Mouse (Mus musculus) forelimb bud, embryonic 11.5 days (tissue): ENCODE results near the gene Il10rb.

ENCODE experiments used
- DNase-seq: peaks from one replicate; pipeline ENCODE4 v3.0.0-alpha.2; 2012; ENCODE audit warnings: low read depth, low spot score

Gene Il10rb

DNA sequence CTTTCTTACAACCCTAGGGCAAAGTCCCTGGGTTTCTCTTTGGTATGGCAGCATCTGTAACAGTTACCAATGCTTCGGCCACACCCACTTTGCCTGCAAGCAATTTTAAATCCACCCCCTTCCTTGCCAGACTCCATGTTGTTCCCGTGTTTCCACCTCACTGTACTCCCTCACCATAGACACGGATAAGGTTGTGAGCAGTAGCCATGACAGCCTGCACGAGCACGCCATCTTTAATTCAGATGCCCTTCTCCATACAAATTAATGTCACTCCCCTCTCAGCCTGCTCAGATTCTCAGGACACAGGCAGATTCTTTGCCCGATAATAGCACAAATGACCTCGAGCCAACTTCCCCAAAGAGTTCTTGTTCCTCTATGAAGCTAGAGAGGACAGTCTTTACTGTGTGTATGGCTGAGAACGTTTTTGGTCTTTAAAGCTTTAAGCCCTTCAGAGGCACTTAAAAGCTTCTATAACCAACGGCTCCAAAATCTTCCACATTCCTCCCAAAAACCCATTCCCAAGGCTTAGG, 23.6 kb upstream of the Il10rb start:
- DNase-seq: no peak

DNA sequence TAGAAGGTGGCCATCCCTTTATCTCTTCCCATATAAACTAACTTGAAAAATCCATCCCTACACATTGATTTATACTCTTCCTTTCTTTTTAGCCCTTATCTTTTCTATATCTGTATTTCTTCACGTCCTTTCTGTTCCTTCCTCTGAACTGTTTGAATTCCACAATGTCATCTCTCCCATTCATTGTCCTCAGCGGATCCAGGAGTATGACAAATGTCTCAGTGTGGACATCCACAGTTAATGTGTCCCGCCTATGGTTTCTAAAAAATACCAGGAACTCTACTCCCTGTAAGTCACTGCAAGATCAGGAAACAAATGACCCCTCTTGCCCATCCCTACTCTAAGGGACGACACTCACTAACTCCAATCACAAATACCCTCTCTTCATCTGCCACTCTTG, 21.7 kb upstream of the Il10rb start:
- DNase-seq: no peak

DNA sequence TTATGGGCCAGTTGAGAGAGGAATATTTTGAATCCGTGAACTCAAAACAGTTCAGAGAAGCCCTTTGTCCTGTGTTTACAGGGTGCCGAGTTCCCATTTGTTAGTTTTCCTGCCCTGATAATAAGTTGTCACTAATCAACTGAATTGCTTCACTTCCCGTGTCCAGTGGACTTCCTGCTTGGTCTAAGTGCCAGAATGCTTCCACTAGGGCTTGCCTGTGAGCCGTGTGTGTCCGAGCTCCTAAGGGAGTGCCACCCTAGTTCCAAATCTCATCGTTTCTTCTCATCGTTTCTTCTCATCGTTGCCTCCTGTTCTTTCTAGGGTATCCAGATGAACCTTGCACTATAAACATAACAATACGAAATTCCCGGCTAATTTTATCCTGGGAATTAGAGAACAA, 20.3 kb upstream of the Il10rb start:
- no peak for DNase-seq

DNA sequence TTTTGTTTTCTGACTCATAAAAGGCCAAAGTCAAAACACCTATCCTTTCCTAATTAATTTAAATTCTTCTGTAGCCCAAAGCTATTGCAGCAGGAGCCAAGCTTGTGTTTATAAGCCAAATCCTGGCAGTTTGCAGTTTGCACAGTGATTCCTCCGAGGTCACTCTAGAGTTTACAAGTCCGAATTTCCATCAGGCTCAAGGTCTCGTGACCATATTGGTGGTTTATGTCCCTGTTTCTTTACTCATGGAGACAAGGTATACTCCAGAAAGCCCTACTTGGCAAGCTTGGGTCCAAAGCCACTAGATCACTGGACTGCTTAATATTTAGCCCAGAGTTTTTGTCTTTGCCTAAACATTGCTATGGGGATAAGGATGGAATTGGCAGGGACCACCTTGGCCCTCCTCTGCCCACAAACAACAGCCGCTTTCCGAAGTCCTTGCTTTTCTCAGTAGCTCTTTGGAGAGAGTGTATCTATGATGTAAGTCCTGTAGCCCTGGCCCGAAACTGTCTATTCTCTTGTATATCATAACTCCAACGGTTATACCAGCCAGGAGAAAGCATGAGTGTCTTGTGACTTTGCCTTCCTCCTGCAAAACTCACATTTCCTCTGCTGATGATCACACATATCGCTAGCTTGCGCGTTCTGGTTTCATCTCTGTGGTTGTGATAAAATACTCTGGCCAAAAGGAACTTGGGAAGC, 19.4 kb upstream of the Il10rb start:
- DNase-seq: no peak

DNA sequence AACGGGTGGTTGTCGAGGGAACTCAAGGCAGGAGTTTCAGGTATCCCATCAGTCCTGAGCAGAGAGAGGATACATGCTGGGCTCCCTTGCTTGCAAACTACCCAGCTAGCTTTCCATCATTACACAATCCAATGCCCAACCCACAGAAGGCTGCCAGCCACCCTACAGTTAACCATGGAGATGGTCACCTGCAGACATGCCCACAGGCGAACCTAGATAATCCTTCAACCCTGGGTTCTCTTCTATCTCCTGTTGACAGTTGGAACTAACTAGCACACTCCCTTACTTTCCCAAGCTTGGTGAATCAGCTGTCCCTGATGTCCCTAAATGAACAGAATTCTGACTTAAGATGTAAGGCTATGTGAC, 18.9 kb upstream of the Il10rb start:
- no peak for DNase-seq

DNA sequence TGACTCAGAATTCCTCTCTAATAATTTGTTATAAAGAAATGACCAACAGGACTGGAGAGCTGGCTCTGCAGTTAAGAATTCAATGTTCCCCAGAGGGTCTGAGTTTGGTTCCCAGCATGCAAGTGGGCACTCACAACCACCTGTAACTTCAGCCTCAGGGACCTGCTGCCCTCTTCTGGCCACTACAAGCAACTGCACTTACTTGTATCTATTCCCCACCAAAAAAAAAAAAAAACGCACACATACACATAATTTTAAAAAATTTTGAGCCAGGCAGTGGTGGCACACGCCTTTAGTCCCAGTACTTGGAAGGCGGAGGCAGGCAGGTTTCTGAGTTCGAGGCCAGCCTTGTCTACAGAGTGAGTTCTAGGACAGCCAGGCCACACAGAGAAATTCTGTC, 15.9 kb upstream of the Il10rb start:
- DNase-seq: no peak

DNA sequence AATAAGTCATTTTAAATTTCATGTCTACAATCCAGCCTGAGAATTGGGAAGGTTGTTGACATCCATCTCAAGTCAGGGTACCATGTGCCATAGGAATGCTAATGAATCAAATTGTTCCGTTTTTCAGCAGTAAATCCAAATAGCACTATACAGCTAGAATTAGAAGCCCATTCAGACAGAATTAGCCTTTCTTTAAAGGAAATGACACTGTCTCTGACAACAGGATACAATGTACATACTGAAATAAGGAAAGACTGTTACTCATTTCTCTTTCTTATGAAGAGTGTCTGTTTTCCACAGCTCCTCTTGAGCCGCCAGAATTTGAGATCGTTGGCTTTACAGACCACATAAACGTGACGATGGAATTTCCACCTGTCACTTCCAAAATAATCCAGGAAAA, 14.5 kb upstream of the Il10rb start, which contains the start of gene Gm21970:
Gene Gm21970, plus strand, starts transcription at position 301 of the 400 bp plus-strand sequence.
- DNase-seq: no peak

DNA sequence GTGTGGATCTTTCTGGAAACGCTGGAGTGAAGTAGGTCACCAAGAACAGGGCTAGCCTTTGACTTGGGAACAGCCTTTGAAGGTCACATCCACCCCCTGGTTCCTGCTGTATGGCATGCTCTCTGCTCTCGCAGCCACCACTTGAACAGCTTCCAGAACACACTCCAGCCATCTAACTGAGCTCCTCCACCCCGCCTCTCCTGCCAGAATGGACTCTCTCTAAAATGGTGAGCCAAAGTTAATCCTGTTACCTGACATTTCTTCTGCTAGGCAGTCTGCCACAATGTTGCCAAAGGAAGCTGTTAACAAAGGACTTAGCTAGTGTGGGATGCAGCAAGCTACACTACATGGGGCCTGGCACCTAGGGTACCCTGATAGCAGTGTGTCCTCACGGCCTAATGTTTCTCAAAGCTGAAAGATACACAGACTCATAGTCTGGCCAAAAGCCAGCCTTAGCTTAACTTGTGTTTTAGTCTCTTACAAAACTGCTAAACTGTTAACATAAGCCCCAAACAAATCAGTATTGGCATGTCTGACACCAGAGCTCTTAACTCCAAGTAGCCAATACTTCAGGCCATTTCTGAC, 11.0 kb upstream of the Il10rb start:
- no peak for DNase-seq

DNA sequence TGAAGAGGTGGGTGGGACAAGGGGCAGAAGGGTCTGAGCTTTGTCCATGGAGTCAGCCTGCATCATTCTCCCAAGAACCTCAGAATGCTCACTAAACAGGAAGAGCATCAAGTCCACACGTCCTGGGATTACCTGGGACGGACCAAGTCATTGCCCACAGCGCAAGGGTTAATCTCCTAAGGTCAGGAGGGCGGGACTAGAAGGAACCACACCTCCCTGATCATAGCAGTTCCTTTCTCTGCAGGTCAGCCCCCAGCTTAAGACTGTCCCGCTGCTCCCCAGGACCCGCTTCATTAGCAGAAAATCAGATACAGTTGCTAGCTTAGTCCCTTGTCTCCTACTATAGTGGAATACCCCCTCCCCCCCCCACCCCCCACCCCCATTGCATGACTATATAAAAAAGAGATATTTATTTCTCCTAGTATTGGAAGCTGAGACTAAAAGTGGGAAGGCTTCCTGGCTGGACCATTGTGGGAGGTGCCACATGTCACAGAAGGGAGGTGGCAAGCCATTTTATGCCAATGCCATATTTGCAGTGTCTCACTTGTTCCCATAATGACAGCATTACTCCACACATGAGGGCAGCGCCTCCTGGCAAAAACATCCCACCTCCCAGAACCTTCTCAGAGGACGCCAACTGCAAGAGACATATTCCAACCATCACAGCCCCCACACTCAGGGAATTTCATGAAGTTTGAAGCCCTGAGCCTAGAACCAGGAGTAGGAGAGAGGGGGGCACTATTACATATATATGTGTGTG, 10.2 kb upstream of the Il10rb start:
- DNase-seq: no peak

DNA sequence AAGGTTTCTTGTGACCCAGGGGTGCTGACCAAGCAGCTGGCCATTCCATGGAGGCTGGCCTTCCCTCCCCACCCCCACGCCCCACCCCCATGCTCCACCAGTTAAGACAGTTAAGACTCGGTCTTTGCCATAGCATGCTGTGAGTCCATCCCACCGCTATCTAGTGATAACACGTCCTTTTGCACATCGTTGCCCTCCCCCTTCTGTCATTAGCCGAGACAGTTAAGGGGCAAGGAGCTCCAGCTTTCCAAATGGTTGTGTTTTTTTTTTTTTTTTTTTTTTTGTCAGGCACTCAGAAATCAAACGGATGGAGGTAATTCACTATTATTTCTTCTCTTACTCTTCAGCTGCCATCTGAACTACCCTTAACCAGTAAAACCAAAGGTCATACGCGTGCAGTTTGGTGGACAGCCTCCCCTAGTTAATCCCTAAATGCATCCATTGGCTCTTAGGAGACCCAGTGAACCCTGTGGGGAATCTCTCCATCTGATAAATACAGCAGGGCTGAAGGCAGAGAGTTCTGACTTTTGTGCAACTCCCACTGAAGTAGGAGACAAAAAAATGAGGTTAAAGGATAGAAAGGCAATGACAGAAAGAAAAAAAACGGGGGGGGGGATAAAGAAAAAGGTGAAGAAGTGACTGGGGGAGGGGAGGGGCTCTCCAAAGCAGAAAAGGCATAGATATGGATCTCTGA, 9.0 kb upstream of the Il10rb start:
- DNase-seq: no peak

DNA sequence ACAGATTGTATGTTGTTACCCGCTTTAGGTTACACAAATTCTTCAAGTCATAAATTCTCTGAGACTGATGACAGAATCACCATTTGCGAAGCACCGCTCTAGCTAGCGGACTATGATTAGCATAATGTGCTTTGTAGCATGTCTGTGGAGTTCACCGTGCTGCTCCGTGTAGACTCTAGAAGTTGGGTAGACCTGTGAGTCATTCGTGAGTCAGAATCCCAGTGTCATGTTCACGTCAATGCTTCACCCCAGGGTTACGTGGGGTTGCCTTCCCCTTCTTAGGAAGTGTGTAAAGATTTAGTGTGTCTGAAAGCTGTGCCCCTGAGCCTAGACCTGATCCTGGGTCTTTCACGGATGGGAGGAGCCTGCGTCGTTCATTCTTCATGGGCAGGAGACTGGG, 7.9 kb upstream of the Il10rb start:
- DNase-seq: no peak

DNA sequence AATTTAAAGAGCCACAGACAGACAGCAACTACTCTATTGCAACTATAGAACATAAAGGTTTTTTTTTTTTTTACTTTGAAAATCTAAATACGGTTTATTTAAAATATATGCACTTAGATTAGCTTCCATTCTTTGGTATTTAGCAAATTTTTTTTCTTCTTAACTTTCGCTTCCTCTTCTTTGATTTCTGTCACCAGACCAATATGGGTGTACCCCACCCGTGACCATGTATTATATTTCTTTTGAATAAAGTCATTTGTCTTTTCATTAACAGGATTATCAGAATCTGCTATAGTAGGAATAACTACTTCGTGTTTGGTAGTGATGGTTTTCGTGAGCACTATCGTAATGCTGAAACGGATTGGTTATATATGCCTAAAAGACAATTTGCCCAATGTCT, 7.0 kb upstream of the Il10rb start:
- DNase-seq: no peak

DNA sequence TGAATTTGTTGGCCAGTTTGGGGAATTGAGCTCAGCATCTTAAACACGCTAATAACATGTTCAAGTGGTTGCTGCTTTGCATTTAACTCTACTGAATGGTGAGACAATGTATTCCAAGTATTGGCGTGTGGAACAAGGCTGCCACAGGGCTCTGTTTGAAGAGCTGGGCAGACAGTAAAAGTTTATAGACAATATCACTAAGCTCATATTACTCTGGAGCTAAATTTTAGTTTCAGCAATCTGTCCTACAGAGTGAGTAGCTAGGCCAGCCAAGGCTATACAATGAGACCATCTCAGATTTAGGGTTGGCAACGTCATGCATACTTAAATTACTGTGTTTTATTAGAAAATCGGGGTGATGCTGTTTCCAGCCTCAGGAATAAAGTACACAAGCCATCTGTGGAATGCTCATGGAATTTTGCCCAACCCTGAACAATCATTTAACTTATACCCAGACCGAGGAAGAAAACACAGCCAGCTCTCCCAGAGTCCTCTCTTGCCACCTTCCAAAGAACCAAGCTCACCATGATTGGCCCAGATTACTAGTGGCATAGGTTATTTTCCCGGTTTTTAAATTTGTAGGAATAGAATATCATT, 4.3 kb upstream of the Il10rb start:
- no peak for DNase-seq

DNA sequence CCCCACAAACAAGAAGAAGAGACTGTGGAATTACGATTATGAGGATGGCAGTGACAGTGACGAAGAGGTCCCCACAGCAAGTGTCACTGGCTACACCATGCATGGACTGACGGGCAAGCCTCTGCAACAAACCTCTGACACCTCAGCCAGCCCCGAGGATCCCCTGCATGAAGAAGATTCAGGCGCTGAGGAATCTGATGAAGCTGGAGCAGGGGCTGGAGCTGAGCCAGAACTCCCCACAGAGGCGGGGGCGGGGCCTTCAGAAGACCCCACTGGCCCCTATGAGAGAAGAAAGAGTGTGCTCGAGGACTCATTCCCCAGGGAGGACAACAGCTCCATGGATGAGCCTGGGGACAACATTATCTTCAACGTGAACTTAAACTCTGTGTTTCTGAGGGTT, 2.2 kb upstream of the Il10rb start:
- DNase-seq: no peak

DNA sequence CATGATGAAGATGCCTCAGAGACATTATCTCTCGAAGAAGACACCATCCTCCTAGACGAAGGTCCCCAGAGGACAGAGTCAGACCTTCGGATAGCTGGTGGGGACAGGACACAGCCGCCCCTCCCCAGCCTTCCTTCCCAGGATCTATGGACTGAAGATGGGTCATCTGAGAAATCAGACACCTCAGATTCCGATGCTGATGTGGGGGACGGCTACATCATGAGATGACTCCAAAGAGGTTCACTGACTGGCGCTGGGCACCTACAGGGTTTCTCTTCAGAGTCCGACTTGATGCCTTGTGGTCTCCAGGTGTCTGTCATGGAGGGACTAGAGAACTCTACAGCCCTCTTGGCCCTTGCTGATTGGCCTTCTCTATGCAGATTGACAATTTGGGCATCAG, 1.8 kb upstream of the Il10rb start:
- no peak for DNase-seq

DNA sequence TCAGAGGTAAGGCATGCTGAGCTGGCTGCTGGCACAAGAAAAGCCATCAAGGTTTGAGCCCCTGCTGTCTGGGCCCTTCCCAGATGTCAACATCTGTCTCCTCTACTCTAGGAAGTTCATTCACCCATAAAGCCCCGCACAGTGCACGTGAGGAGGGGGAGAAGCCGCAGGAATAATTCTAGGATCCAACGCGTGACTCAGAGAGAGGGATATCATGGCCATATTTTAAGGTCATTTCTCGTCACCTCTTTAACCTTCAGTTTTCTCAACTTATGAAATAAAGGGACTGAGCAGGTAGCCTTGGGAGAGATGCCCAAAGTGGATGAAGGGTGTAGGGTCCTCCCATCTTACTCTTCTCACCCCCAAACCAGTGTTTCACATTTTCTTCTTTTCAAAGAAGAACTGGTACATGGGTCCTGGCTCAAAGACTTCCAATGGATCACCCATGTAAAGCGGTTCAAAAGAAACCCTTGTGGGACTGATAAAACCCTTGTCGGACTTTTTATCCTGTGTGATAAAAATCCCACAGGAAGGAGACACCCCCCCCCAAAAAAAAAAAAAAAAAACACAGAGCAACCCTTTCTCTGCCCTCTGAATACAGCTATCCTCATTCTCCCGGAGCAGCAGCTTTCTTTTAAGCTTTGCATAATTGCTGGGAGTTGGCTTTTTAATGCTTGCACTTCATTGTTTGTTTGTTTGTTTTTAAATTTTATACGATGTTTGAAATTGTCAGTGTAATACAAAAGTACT, 961 bp upstream of the Il10rb start:
- no peak for DNase-seq

DNA sequence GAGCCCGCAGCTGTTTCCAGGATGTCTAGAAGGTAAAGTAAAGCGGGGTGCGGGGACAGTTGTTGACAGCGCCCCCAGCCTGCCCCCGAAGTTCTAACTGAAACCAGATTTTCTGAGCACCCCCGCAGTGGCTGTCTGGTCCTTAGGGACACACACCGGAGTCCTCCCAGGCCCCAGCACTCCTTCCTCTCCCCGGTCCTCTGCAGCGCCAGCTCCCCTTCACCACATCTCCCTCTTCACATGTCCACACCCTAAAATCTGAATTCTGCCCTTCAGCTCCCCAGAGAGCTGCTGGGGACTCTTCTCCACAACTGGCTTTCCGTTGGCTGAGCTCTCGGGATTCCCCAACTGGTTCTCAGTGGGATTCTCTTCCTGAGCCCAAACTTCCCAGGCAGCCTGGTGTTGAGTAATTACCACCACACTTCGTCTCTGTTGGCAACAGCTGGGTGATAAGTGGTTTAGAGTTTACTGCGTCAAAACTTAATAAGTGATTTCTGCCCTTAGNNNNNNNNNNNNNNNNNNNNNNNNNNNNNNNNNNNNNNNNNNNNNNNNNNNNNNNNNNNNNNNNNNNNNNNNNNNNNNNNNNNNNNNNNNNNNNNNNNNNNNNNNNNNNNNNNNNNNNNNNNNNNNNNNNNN, 739 bp downstream of the Il10rb start:
- DNase-seq: peak; percentile 40

DNA sequence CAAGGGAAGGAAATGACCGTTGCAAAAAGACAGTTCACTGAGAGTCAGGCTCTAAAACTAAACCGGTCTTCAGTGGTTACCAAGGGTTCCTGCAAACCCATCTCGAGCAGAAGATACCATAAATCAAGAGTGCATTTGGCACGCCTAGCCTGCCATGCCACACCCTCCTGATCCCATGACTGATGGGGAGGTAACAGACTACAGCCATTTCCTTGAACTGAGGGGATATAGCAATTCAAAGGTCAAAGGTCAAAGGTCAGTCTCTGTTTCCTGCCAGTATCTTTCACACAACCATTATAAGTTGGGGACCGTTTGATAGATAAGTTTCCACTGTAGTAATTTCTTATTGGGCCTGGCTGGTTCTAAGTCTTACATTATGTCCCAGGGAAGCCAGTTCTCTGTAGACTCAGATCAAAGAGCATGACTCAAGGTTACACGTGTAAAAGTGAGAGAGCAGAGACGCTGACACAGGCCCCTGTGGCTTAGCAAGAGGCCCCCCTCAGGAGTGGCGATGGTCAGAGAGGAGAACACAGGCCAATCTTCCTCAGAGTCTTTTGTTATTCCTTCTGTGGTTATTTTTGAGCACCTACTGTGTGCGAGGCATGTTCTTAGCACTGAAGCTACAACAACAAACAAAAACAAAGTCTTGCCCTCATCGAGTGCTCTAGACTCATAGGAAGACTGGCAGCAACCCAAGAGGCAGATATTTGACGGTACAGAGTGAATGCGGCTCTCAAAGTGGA, 7.3 kb downstream of the Il10rb start:
- DNase-seq: no peak

DNA sequence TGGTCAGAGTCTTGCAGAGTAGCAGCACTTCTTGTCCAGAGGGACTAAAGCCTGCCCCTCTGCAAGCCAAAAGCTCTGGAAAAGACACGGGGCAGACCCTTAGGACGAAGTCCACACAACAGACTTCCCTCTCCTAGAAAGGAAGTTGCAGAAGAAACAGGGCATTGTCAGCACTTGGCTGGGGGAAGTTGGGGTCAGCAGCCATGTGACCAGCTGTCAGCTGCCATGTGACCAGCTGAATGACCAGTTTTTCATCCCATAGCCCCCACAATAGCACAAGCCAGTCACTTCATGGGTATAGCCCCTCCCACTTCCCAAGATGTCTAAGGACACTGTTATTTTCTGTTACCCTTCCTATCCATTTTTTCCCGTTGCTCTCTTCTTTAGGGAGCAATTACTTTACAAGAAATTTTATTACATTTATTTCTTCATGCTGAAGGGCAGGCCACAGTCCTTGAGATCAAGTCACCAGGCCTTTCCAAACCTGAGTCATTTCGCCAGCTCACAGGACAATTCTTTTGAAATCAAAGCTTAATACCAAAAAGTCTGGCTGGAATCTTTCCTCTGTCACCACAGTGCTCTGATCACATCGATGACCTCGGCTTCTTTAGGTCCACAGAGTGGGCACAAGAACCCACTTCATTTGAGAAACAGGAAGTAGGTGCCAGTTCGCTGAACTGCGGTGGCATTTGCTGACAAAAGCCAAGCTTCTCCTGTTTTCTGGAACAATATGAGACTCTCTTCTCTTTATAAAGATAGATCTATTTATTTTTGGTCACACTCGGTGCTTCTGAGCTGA, 9.6 kb downstream of the Il10rb start:
- DNase-seq: no peak
